ENCODE assay signal across 17 mouse cellular contexts in genomic region chr8:84128277-84128676, GRCm38 (mm10). TPM values are rescaled to one million over a fixed set of nuclear protein-coding genes. Genes with fewer than 3 reads are reported as not detected.
DNase-seq lines count a peak whose midpoint lies in the region; ATAC-seq and TF ChIP-seq lines count a peak whose summit lies in the region.
"Had no signal": no experiment of that assay in that cellular context is flagged by ENCODE, and none has a peak within 500 bp of the region (broad histone marks: within the 10 kb centered on the region; RNA-seq: fewer than 3 reads in every experiment).

No protein-coding gene starts in this region.

- H3K79me2 ChIP-seq in heart, adult 2 months (replicated peaks; ENCODE audit: control insufficient read depth, insufficient read depth, low read length): no peaks in the 10 kb centered on the region

- H3K9me3 ChIP-seq in midbrain, embryonic 14.5 days (ENCODE audit: control insufficient read depth, low read length): no peaks in the 10 kb centered on the region
- no peaks in the 10 kb centered on the region for H3K9me3 ChIP-seq in midbrain, embryonic 15.5 days

- no peaks in the 10 kb centered on the region for H3K4me1 ChIP-seq in heart, adult 2 months (ENCODE audit: control insufficient read depth, insufficient read depth, low read length)
- no peaks in the 10 kb centered on the region for H3K4me1 ChIP-seq in midbrain, embryonic 14.5 days (ENCODE audit: control insufficient read depth, insufficient read depth, low read length)
- peaks cover 5% of the 10 kb centered on the region; the same call in 1 of the 2 replicates for H3K4me1 ChIP-seq in midbrain, embryonic 15.5 days

- H3K9ac ChIP-seq in heart, adult 2 months (ENCODE audit: low read depth, low read length): no peak overlapping the region
- H3K9ac ChIP-seq in midbrain, embryonic 14.5 days (replicated peaks; ENCODE audit: low read length): no peak overlapping the region
- no peak overlapping the region for H3K9ac ChIP-seq in midbrain, embryonic 15.5 days

- TF ChIP-seq POLR2A in heart, adult 2 months (IDR thresholded peaks at IDR 0.05; ENCODE audit: insufficient read depth, low read depth, low read length): no peak

- ATAC-seq in midbrain, embryonic 14.5 days (ENCODE audit: low FRiP score, low TSS enrichment): no peak
- no peak for ATAC-seq in midbrain, embryonic 15.5 days (replicated peaks)

- no peak overlapping the region for H3K27ac ChIP-seq in heart, adult 2 months
- no peak overlapping the region for H3K27ac ChIP-seq in midbrain, embryonic 14.5 days (replicated peaks; ENCODE audit: low read depth, low read length)
- H3K27ac ChIP-seq in midbrain, embryonic 15.5 days: no peak overlapping the region

- no peak for DNase-seq in heart, adult 2 months
- DNase-seq in heart, postnatal 4 days: no peak
- DNase-seq in midbrain, embryonic 14.5 days: peak; percentile 26
- DNase-seq in induced T-regulatory cell, adult 2 months (ENCODE audit: low read depth): peak; percentile 82
- peak; percentile 69 for DNase-seq in thymus, postnatal 25 days
- DNase-seq in embryo, embryonic 10 days (ENCODE audit: low spot score): no peak
- DNase-seq in frontal cortex, postnatal 25 days (ENCODE audit: low spot score in 2 of 2): no peak
- DNase-seq: gastrocnemius, postnatal 10 days; kidney, adult 18-20 months; layer of hippocampus, postnatal 36 days; right cerebral cortex, adult 18-20 months had no signal

- H3K36me3 ChIP-seq in heart, adult 2 months (ENCODE audit: control insufficient read depth, insufficient read depth, low read length): no peaks in the 10 kb centered on the region
- peaks cover 19% of the 10 kb centered on the region for H3K36me3 ChIP-seq in midbrain, embryonic 14.5 days (ENCODE audit: control insufficient read depth, insufficient read depth, low read length)
- H3K36me3 ChIP-seq in midbrain, embryonic 15.5 days (replicated peaks): peaks cover 15% of the 10 kb centered on the region

- H3K4me2 ChIP-seq in midbrain, embryonic 14.5 days (ENCODE audit: low read length): no peak overlapping the region
- H3K4me2 ChIP-seq in midbrain, embryonic 15.5 days: no peak overlapping the region

- no peak overlapping the region for H3K4me3 ChIP-seq in heart, adult 2 months
- no peak overlapping the region for H3K4me3 ChIP-seq in midbrain, embryonic 14.5 days (replicated peaks; ENCODE audit: low read depth, low read length)
- H3K4me3 ChIP-seq in midbrain, embryonic 15.5 days: no peak overlapping the region
- H3K4me3 ChIP-seq: erythroblast, embryonic 14.5 days had no signal

- no peaks in the 10 kb centered on the region for H3K27me3 ChIP-seq in heart, adult 2 months (ENCODE audit: control insufficient read depth, insufficient read depth, low read length)
- H3K27me3 ChIP-seq in midbrain, embryonic 14.5 days (ENCODE audit: control insufficient read depth, insufficient read depth, low read length): no peaks in the 10 kb centered on the region
- no peaks in the 10 kb centered on the region for H3K27me3 ChIP-seq in midbrain, embryonic 15.5 days (replicated peaks)

- 58% methylated on average over 8 of the region's 8 CpGs for WGBS in heart, adult 2 months
- WGBS in midbrain, embryonic 14.5 days: 72% methylated on average over 8 of the region's 8 CpGs
- WGBS in midbrain, embryonic 15.5 days: 69% methylated on average over 8 of the region's 8 CpGs

- no peak for TF ChIP-seq EP300 in heart, adult 2 months (IDR thresholded peaks at IDR 0.05; ENCODE audit: insufficient read depth, low read depth, low read length)

- TF ChIP-seq CTCF in heart, adult 2 months (IDR thresholded peaks at IDR 0.05): peak; percentile 8; the same call in 1 of the 2 replicates

- intact Hi-C loops in heart, adult 2 months (cut with DNase I): no loop called here

RNA-seq across cellular contexts. Expression of gene Podnl1, which starts 2.5 kb away (rescaled TPM):
- total RNA-seq in heart, adult 2 months (2021): not detected
- polyA plus RNA-seq in heart, adult 2 months (2012; rRNA removed): 0.20 and 0.23 TPM in 2 replicates
- total RNA-seq in heart, postnatal 4 days (2021): not detected
- 0.63 and 0.68 TPM in 2 replicates for polyA plus RNA-seq in midbrain, embryonic 14.5 days (2014; fragmentation: Nextera tagmentation; extraction: Ambion mirVana)
- polyA plus RNA-seq in midbrain, embryonic 15.5 days (2015; fragmentation: Nextera tagmentation; extraction: Ambion mirVana): 0.68 and 0.73 TPM in 2 replicates
- total RNA-seq: heart, postnatal 25 days; layer of hippocampus, postnatal 36 days; liver, adult 2 months; megakaryocyte progenitor cell, adult 5-6 weeks had no signal
- polyA plus RNA-seq: erythroblast, embryonic 14.5 days; neural tube, embryonic 11.5 days had no signal

RNA-seq across cellular contexts. Expression of gene Cc2d1a, which starts 19.5 kb away (rescaled TPM):
- total RNA-seq in heart, adult 2 months (2021): 10 to 100 TPM; 10.6 to 11.9 TPM
- polyA plus RNA-seq in heart, adult 2 months (2012; rRNA removed): 10.2 and 11.2 TPM in 2 replicates
- 10 to 100 TPM; 12.6 to 15.6 TPM for total RNA-seq in heart, postnatal 4 days (2021)
- 28.9 and 33.1 TPM in 2 replicates for polyA plus RNA-seq in midbrain, embryonic 14.5 days (2014; fragmentation: Nextera tagmentation; extraction: Ambion mirVana)
- polyA plus RNA-seq in midbrain, embryonic 15.5 days (2015; fragmentation: Nextera tagmentation; extraction: Ambion mirVana): 52.5 and 53.3 TPM in 2 replicates

RNA-seq across cellular contexts. Expression of gene 4930432K21Rik, which starts 19.5 kb away (rescaled TPM):
- total RNA-seq in heart, adult 2 months (2021): under 1 TPM; 0.26 to 0.30 TPM
- polyA plus RNA-seq in heart, adult 2 months (2012; rRNA removed): 0.29 and 0.55 TPM in 2 replicates
- under 1 TPM; 0.38 to 0.60 TPM for total RNA-seq in heart, postnatal 4 days (2021)
- polyA plus RNA-seq in midbrain, embryonic 14.5 days (2014; fragmentation: Nextera tagmentation; extraction: Ambion mirVana): 1.8 and 1.9 TPM in 2 replicates
- 2.5 and 2.9 TPM in 2 replicates for polyA plus RNA-seq in midbrain, embryonic 15.5 days (2015; fragmentation: Nextera tagmentation; extraction: Ambion mirVana)
- total RNA-seq: liver, adult 2 months had no signal
- polyA plus RNA-seq: erythroblast, embryonic 14.5 days had no signal

RNA-seq across cellular contexts. Expression of gene Dcaf15, which starts 23.7 kb away (rescaled TPM):
- 1 to 10 TPM; 5.9 to 7.6 TPM for total RNA-seq in heart, adult 2 months (2021)
- 17.0 and 18.4 TPM in 2 replicates for polyA plus RNA-seq in heart, adult 2 months (2012; rRNA removed)
- total RNA-seq in heart, postnatal 4 days (2021): 10 to 100 TPM; 19.7 to 20.5 TPM
- polyA plus RNA-seq in midbrain, embryonic 14.5 days (2014; fragmentation: Nextera tagmentation; extraction: Ambion mirVana): 19.9 and 26.0 TPM in 2 replicates
- polyA plus RNA-seq in midbrain, embryonic 15.5 days (2015; fragmentation: Nextera tagmentation; extraction: Ambion mirVana): 25.8 and 26.3 TPM in 2 replicates

RNA-seq across cellular contexts. Expression of gene Nanos3, which starts 56.7 kb away (rescaled TPM):
- 1 to 10 TPM in 1 of 2 experiments, not detected in 1; 1.9 TPM for total RNA-seq in heart, adult 2 months (2021)
- 0.61 TPM in 1 of 2 replicates, not detected in the other for polyA plus RNA-seq in heart, adult 2 months (2012; rRNA removed)
- total RNA-seq in heart, postnatal 4 days (2021): 1 to 10 TPM; 3.6 to 4.3 TPM
- polyA plus RNA-seq in midbrain, embryonic 14.5 days (2014; fragmentation: Nextera tagmentation; extraction: Ambion mirVana): 9.4 and 11.7 TPM in 2 replicates
- 8.1 and 8.5 TPM in 2 replicates for polyA plus RNA-seq in midbrain, embryonic 15.5 days (2015; fragmentation: Nextera tagmentation; extraction: Ambion mirVana)
- total RNA-seq: liver, adult 2 months had no signal
- polyA plus RNA-seq: erythroblast, embryonic 14.5 days; liver, adult 2 months had no signal

Comparison
In these comparisons a context has a peak if more than half of its experiments do, and no peak if none do; other contexts are left out.
1. DNase-seq: peak in midbrain, embryonic 14.5 days (single experiment), induced T-regulatory cell, adult 2 months (single experiment) and thymus, postnatal 25 days (single experiment); none in heart, adult 2 months (0 of 2), heart, postnatal 4 days (single experiment), embryo, embryonic 10 days (single experiment) and frontal cortex, postnatal 25 days (0 of 2).